Mouse (Mus musculus) lung, postnatal 0 days (tissue): ENCODE data around the gene Chrdl2. TPM values are rescaled to one million over a fixed set of nuclear protein-coding genes. Genes with fewer than 3 reads are reported as not detected.

Experiments used
- ATAC-seq: fragments of 200-750 bp; cut with Nextera tagmentation; 2 replicates; pipeline ENCODE4 v1.8.0; 2017; ENCODE audit warnings: moderate library complexity
- DNase-seq: peaks from one replicate; pipeline ENCODE4 v3.0.0-alpha.2; 2016; ENCODE audit warnings: low spot score
- H3K27ac ChIP-seq: fragments of 300-500 bp; sonication (generic); 2 replicates; pipeline ENCODE4 v1.5.1; 2014; ENCODE audit warnings: antibody characterized with exemption, mild to moderate bottlenecking, low read length, mixed read lengths
- H3K27me3 ChIP-seq: fragments of 300-500 bp; sonication (generic); replicated peaks from 2 replicates; pipeline ENCODE4 v1.6.1; 2014; ENCODE audit warnings: low read length, mixed read lengths; ENCODE audit not compliant: insufficient read depth
- H3K36me3 ChIP-seq: fragments of 300-500 bp; sonication (generic); 2 replicates; pipeline ENCODE4 v1.6.1; 2014; ENCODE audit warnings: low read length, mixed read lengths; ENCODE audit not compliant: insufficient read depth
- H3K4me1 ChIP-seq: fragments of 300-500 bp; sonication (generic); 2 replicates; pipeline ENCODE4 v1.6.1; 2014; ENCODE audit warnings: antibody characterized with exemption, low read depth, low read length, mixed read lengths; ENCODE audit not compliant: insufficient read depth
- H3K4me2 ChIP-seq: fragments of 300-500 bp; sonication (generic); replicated peaks from 2 replicates; pipeline ENCODE4 v1.6.1; 2014; ENCODE audit warnings: low read depth, mild to moderate bottlenecking, low read length, moderate library complexity, mixed read lengths
- H3K4me3 ChIP-seq: fragments of 300-500 bp; sonication (generic); 2 replicates; pipeline ENCODE4 v1.5.1; 2014; ENCODE audit warnings: low read depth, low read length
- H3K9ac ChIP-seq: fragments of 300-500 bp; sonication (generic); replicated peaks from 2 replicates; pipeline ENCODE4 v1.6.1; 2014; ENCODE audit warnings: low read depth, mild to moderate bottlenecking
- H3K9me3 ChIP-seq: fragments of 300-500 bp; sonication (generic); 2 replicates; pipeline ENCODE4 v1.6.1; 2016; ENCODE audit warnings: low read length, mixed read lengths
- CTCF ChIP-seq: IDR thresholded peaks from 2 replicates; pipeline ENCODE4 v1.5.1; 2016; ENCODE audit warnings: antibody characterized with exemption, mild to moderate bottlenecking
- EP300 ChIP-seq: IDR thresholded peaks from 2 replicates; pipeline ENCODE4 v1.6.1; 2016; ENCODE audit warnings: antibody characterized with exemption, mild to moderate bottlenecking, control low read depth
- WGBS: fragments of 180-500 bp; shearing (Covaris S2); extraction: QIAGEN DNeasy Blood & Tissue Kit; methylation state at CpG from one replicate; pipeline ENCODE4 v1.1.7; 2014; 5-methylcytosine and 5-hydroxymethylcytosine counted together
- polyA plus RNA-seq: library from polyadenylated mRNA; unstranded; fragments of >200 nt; fragmentation: Nextera tagmentation; extraction: Ambion mirVana; gene quantifications from 2 replicates; pipeline ENCODE4 v1.2.1, GENCODE M21; 2015

Gene Chrdl2
- polyA plus RNA-seq, 1 experiment from 2014 or later: 0.11 TPM

- DNase-seq: no peak
- Histone ChIP-seq H3K27ac (no peak overlapping the region), H3K36me3 (no peaks in the 10 kb centered on the region), H3K27me3 (no peaks in the 10 kb centered on the region), H3K9me3 (no peaks in the 10 kb centered on the region), H3K4me1 (no peaks in the 10 kb centered on the region), H3K4me2 (no peak overlapping the region), H3K4me3 (no peak overlapping the region), H3K9ac (no peak overlapping the region)
- 71% methylated on average over 8 of the region's 8 CpGs for WGBS
- no peak for TF ChIP-seq CTCF
- TF ChIP-seq EP300: no peak
- ATAC-seq: no peak
Measured at GRCm38 (mm10) chr7:100030996-100031749, 25.2 kb downstream of the Chrdl2 start.

GRCm38 (mm10) chr7:100033672-100034071 lies 27.7 kb downstream of the Chrdl2 start:
- H3K9me3 ChIP-seq: no peaks in the 10 kb centered on the region
- H3K9ac ChIP-seq: no peak overlapping the region
- no peak overlapping the region for H3K4me2 ChIP-seq
- no peak overlapping the region for H3K4me3 ChIP-seq
- DNase-seq (peak; percentile 57), ATAC-seq (peak; percentile 57)
- no peaks in the 10 kb centered on the region for H3K27me3 ChIP-seq
- no peaks in the 10 kb centered on the region for H3K36me3 ChIP-seq
- TF ChIP-seq CTCF (no peak), EP300 (0 out of 2 replicates have a peak, but pooled peaks have one; percentile 15)
- H3K27ac ChIP-seq: no peak overlapping the region
- 48% methylated on average over 5 of the region's 5 CpGs for WGBS
- no peaks in the 10 kb centered on the region for H3K4me1 ChIP-seq

GRCm38 (mm10) chr7:100034815-100035463 lies 29.0 kb downstream of the Chrdl2 start:
- TF ChIP-seq CTCF: no peak
- TF ChIP-seq EP300: no peak
- no peak for ATAC-seq

GRCm38 (mm10) chr7:100036050-100036449 lies 30.1 kb downstream of the Chrdl2 start:
- 46% methylated on average over 6 of the region's 7 CpGs for WGBS
- Histone ChIP-seq H3K9ac (no peak overlapping the region), H3K4me2 (no peak overlapping the region), H3K27ac (no peak overlapping the region), H3K36me3 (no peaks in the 10 kb centered on the region), H3K9me3 (no peaks in the 10 kb centered on the region), H3K4me1 (no peaks in the 10 kb centered on the region), H3K4me3 (no peak overlapping the region), H3K27me3 (no peaks in the 10 kb centered on the region)
- TF ChIP-seq EP300: no peak
- TF ChIP-seq CTCF: no peak
- ATAC-seq: no peak
- no peak for DNase-seq

More at GRCm38 (mm10) chr7:100034815-100035463, 29.0 kb downstream of the Chrdl2 start:
- H3K9me3 ChIP-seq: no peaks in the 10 kb centered on the region
- H3K4me1 ChIP-seq: no peaks in the 10 kb centered on the region
- no peak overlapping the region for H3K4me3 ChIP-seq
- 83% methylated on average over 11 of the region's 11 CpGs for WGBS
- no peak overlapping the region for H3K4me2 ChIP-seq
- no peak for DNase-seq
- no peak overlapping the region for H3K9ac ChIP-seq
- no peaks in the 10 kb centered on the region for H3K36me3 ChIP-seq
- no peaks in the 10 kb centered on the region for H3K27me3 ChIP-seq
- no peak overlapping the region for H3K27ac ChIP-seq

- WGBS: 52% methylated on average over 3 of the region's 3 CpGs
- H3K9me3 ChIP-seq: no peaks in the 10 kb centered on the region
- H3K4me2 ChIP-seq: no peak overlapping the region
- H3K4me1 ChIP-seq: no peaks in the 10 kb centered on the region
- no peak overlapping the region for H3K4me3 ChIP-seq
- ATAC-seq (no peak), DNase-seq (no peak)
- no peak overlapping the region for H3K9ac ChIP-seq
- H3K27ac ChIP-seq: no peak overlapping the region
- no peaks in the 10 kb centered on the region for H3K27me3 ChIP-seq
- TF ChIP-seq EP300 (no peak), CTCF (no peak)
- H3K36me3 ChIP-seq: no peaks in the 10 kb centered on the region
Measured at GRCm38 (mm10) chr7:100036495-100036894, 30.5 kb downstream of the Chrdl2 start.

GRCm38 (mm10) chr7:100042120-100042519 lies 36.1 kb downstream of the Chrdl2 start:
- DNase-seq (no peak), ATAC-seq (no peak)
- no peak overlapping the region for H3K27ac ChIP-seq
- H3K9me3 ChIP-seq: no peaks in the 10 kb centered on the region
- no peaks in the 10 kb centered on the region for H3K27me3 ChIP-seq
- H3K9ac ChIP-seq: no peak overlapping the region
- 0 out of 2 replicates have a peak overlapping the region, but pooled peaks have one; percentile 9 for H3K4me2 ChIP-seq
- H3K4me3 ChIP-seq: no peak overlapping the region
- no peaks in the 10 kb centered on the region for H3K36me3 ChIP-seq
- H3K4me1 ChIP-seq: no peaks in the 10 kb centered on the region
- no peak for TF ChIP-seq EP300
- TF ChIP-seq CTCF: no peak
- WGBS: 15% methylated on average over 31 of the region's 31 CpGs
